Mouse (Mus musculus) liver, postnatal 0 days (tissue): ENCODE data around the gene Gm26566.

Experiments
- CTCF ChIP-seq: sonication (generic); IDR thresholded peaks from 2 replicates; pipeline ENCODE4 v1.5.1; 2016; ENCODE audit warnings: antibody characterized with exemption, low read depth
- EP300 ChIP-seq: IDR thresholded peaks from 2 replicates; pipeline ENCODE4 v1.6.1; 2016; ENCODE audit warnings: antibody characterized with exemption, low read depth, mild to moderate bottlenecking

- TF ChIP-seq CTCF, result no peak
- TF ChIP-seq EP300, result no peak
Measured at GRCm38 (mm10) chr4:88697108-88697507, 24.5 kb upstream of the Gm26566 start.
